Mouse (Mus musculus): Measurements from ENCODE around the gene Pnpla2.

DNA sequence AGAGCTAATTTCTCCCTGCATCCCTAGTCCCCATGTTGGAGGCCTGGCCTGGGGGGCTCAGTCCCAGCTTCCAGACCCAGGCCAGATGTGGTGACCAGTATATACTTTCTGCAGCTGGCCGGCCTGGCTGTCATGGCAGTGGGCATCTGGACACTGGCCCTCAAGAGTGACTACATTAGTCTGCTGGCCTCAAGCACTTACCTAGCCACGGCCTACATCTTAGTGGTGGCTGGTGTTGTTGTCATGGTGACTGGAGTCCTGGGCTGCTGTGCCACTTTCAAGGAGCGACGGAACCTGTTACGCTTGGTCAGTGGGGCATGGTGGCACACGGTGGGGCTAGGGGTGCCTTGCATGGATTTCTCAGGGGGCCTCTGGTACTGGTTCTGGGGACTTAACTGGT lies 14.4 kb downstream of the Pnpla2 start:
- TF ChIP-seq EP300 (optimal IDR thresholded peaks at IDR 0.05) (no peak), CTCF (IDR thresholded peaks at IDR 0.05; ENCODE audit: low read depth) (no peak)
